Mouse (Mus musculus): ENCODE measurements around the gene Prss56.

GRCm38 (mm10) chr1:87187037-87187355, 3.9 kb downstream of the Prss56 start:
- no peak for TF ChIP-seq EP300 (IDR thresholded peaks at IDR 0.05; ENCODE audit: low read depth)
- peak; percentile 89 for TF ChIP-seq CTCF (IDR thresholded peaks at IDR 0.05; ENCODE audit: low read depth)
